Mouse (Mus musculus): ENCODE results near the gene Tspo.

GRCm38 (mm10) chr15:83515018-83515417 lies 48.4 kb upstream of the Tspo start:
- TF ChIP-seq POLR2A (IDR thresholded peaks at IDR 0.05; ENCODE audit: low read depth, low read length) (no peak), CTCF (conservative IDR thresholded peaks at IDR 0.05 in 1 of 2, IDR thresholded peaks at IDR 0.05 in 1 of 2; ENCODE audit: low read depth in 2 of 2, low read length in 2 of 2) (no peak)
